Mouse (Mus musculus) spleen, adult 18-20 months (tissue): Measurements from ENCODE around the gene Exoc3l4.
A peak's percentile ranks its signal among the peaks of the same experiment; 100 is the strongest.

Source experiments
- DNase-seq, 2 experiments: peaks; one replicate each; pipeline ENCODE4 v3.0.0; 2022; ENCODE audit warnings: mixed read lengths in 2 of 2

Exoc3l4 gene

GRCm38 (mm10) chr12:111411631-111412355 lies 5.0 kb upstream of the Exoc3l4 start:
- no peak for DNase-seq

GRCm38 (mm10) chr12:111412581-111413284 lies 4.1 kb upstream of the Exoc3l4 start:
- no peak for DNase-seq

- peak; percentile 58 to 76 for DNase-seq
Observed at GRCm38 (mm10) chr12:111413300-111413699, 3.5 kb upstream of the Exoc3l4 start.

- no peak for DNase-seq
Observed at GRCm38 (mm10) chr12:111419918-111420317, 3.1 kb downstream of the Exoc3l4 start.

GRCm38 (mm10) chr12:111420946-111421709 lies 4.3 kb downstream of the Exoc3l4 start:
- no peak for DNase-seq

- DNase-seq, result no peak
Observed at GRCm38 (mm10) chr12:111422852-111423251, 6.0 kb downstream of the Exoc3l4 start.

GRCm38 (mm10) chr12:111423570-111424129 lies 6.8 kb downstream of the Exoc3l4 start:
- DNase-seq, result no peak

- no peak for DNase-seq
Observed at GRCm38 (mm10) chr12:111424547-111424946, 7.7 kb downstream of the Exoc3l4 start.

- DNase-seq, result peak in 1 of 2 experiments; percentile 65
Observed at GRCm38 (mm10) chr12:111425258-111425657, 8.4 kb downstream of the Exoc3l4 start.

GRCm38 (mm10) chr12:111425789-111426460 lies 9.1 kb downstream of the Exoc3l4 start:
- peak; percentile 61 to 86 for DNase-seq

GRCm38 (mm10) chr12:111427438-111428113 lies 10.8 kb downstream of the Exoc3l4 start:
- DNase-seq, result no peak

GRCm38 (mm10) chr12:111428364-111428763 lies 11.5 kb downstream of the Exoc3l4 start:
- DNase-seq, result no peak

GRCm38 (mm10) chr12:111428961-111429911 lies 12.4 kb downstream of the Exoc3l4 start:
- no peak for DNase-seq

- no peak for DNase-seq
Observed at GRCm38 (mm10) chr12:111430049-111430867, 13.4 kb downstream of the Exoc3l4 start.

GRCm38 (mm10) chr12:111430868-111431817 lies 14.3 kb downstream of the Exoc3l4 start:
- DNase-seq, result no peak

GRCm38 (mm10) chr12:111432097-111432496 lies 15.3 kb downstream of the Exoc3l4 start:
- DNase-seq, result no peak

- no peak for DNase-seq
Observed at GRCm38 (mm10) chr12:111432751-111433331, 16.0 kb downstream of the Exoc3l4 start.

- no peak for DNase-seq
Observed at GRCm38 (mm10) chr12:111434164-111434744, 17.4 kb downstream of the Exoc3l4 start.
